Mouse (Mus musculus): ENCODE measurements around the gene Klhl36. TPM values are rescaled to one million over a fixed set of nuclear protein-coding genes. Genes with fewer than 3 reads are reported as not detected.

The Klhl36 gene
- polyA plus RNA-seq, 1 experiment, result 3.0 TPM

DNA sequence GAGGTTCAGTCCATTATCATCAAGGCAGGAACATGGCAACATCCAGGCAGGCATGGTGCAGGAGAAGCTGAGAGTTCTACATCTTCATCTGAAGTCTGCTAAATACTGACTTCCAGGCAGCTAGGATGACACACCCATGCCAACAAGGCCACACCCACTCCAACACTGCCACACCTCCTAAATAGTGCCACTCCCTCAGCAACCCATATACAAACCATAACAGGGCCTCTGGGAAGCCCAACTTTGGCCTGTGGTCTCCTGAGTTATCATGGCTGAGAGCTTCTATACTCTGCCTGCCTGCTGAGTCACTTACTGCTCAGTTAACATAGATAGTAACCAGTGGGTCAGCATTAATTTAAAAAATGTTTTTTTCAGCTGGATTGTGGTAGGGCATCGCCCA lies 11.1 kb downstream of the Klhl36 start:
- peaks cover 3% of the 10 kb centered on the region for H3K4me1 ChIP-seq (ENCODE audit: control insufficient read depth, insufficient read depth, low read length)
- no peak overlapping the region for H3K9ac ChIP-seq (ENCODE audit: low read depth, poor library complexity, severe bottlenecking)
- H3K36me3 ChIP-seq (ENCODE audit: control insufficient read depth, insufficient read depth, low read length, poor library complexity, severe bottlenecking), result no peaks in the 10 kb centered on the region
- H3K27ac ChIP-seq (ENCODE audit: insufficient read depth, low read length), result no peak overlapping the region
- 0 out of 2 replicates have a peak, but pooled peaks cover 3% of the 10 kb centered on the region for H3K9me3 ChIP-seq (replicated peaks; ENCODE audit: control insufficient read depth, insufficient read depth, low read length, poor library complexity, severe bottlenecking)
- H3K27me3 ChIP-seq (ENCODE audit: control insufficient read depth, insufficient read depth, low read length, poor library complexity, severe bottlenecking), result no peaks in the 10 kb centered on the region
- no peak for TF ChIP-seq EP300 (IDR thresholded peaks at IDR 0.05; ENCODE audit: insufficient read depth, low read depth, low read length)
- TF ChIP-seq POLR2A (IDR thresholded peaks at IDR 0.05; ENCODE audit: insufficient read depth, low read length), result no peak
- TF ChIP-seq CTCF (IDR thresholded peaks at IDR 0.05; ENCODE audit: low read depth, low read length), result no peak
- no peak overlapping the region for H3K4me3 ChIP-seq (ENCODE audit: low read depth, low read length)

DNA sequence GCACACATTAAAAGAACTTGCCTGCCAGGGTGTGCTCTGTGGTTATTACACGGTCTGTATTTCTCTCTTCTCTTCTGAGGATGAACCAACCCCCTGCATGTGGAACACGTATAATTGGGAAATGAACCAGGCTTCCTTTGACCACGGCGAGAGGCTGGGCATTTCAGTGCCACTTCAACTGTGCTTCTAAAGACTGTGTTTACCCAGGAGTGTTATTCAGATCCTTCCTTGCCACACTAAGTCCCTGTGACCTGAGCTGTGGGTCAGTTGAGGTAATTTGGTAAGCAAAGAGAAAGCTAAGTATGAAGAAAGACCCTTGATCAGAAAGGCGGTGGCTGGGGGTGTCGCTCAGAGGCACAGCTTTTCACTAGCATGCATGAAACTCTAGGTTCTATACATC lies 19.2 kb downstream of the Klhl36 start:
- no peak overlapping the region for H3K27ac ChIP-seq (ENCODE audit: insufficient read depth, low read length)
- TF ChIP-seq EP300 (IDR thresholded peaks at IDR 0.05; ENCODE audit: insufficient read depth, low read depth, low read length) (no peak), CTCF (IDR thresholded peaks at IDR 0.05; ENCODE audit: low read depth, low read length) (no peak), POLR2A (IDR thresholded peaks at IDR 0.05; ENCODE audit: insufficient read depth, low read length) (no peak)
- H3K4me1 ChIP-seq (ENCODE audit: control insufficient read depth, insufficient read depth, low read length), result no peaks in the 10 kb centered on the region

GRCm38 (mm10) chr8:119881917-119882316 lies 19.9 kb downstream of the Klhl36 start:
- no peak overlapping the region for H3K9ac ChIP-seq (ENCODE audit: low read depth, poor library complexity, severe bottlenecking)
- no peak overlapping the region for H3K4me3 ChIP-seq (ENCODE audit: low read depth, low read length)
- no peaks in the 10 kb centered on the region for H3K36me3 ChIP-seq (ENCODE audit: control insufficient read depth, insufficient read depth, low read length, poor library complexity, severe bottlenecking)
- no peaks in the 10 kb centered on the region for H3K27me3 ChIP-seq (ENCODE audit: control insufficient read depth, insufficient read depth, low read length, poor library complexity, severe bottlenecking)
- H3K9me3 ChIP-seq (replicated peaks; ENCODE audit: control insufficient read depth, insufficient read depth, low read length, poor library complexity, severe bottlenecking), result no peaks in the 10 kb centered on the region
- H3K27ac ChIP-seq (ENCODE audit: insufficient read depth, low read length), result no peak overlapping the region
- no peak for TF ChIP-seq POLR2A (IDR thresholded peaks at IDR 0.05; ENCODE audit: insufficient read depth, low read length)
- TF ChIP-seq CTCF (IDR thresholded peaks at IDR 0.05; ENCODE audit: low read depth, low read length), result no peak
- no peak for TF ChIP-seq EP300 (IDR thresholded peaks at IDR 0.05; ENCODE audit: insufficient read depth, low read depth, low read length)
- no peaks in the 10 kb centered on the region for H3K4me1 ChIP-seq (ENCODE audit: control insufficient read depth, insufficient read depth, low read length)

More for the DNA sequence above, 19.2 kb downstream of the Klhl36 start:
- Histone ChIP-seq H3K9me3 (replicated peaks; ENCODE audit: control insufficient read depth, insufficient read depth, low read length, poor library complexity, severe bottlenecking) (no peaks in the 10 kb centered on the region), H3K36me3 (ENCODE audit: control insufficient read depth, insufficient read depth, low read length, poor library complexity, severe bottlenecking) (no peaks in the 10 kb centered on the region), H3K4me3 (ENCODE audit: low read depth, low read length) (no peak overlapping the region), H3K9ac (ENCODE audit: low read depth, poor library complexity, severe bottlenecking) (no peak overlapping the region), H3K27me3 (ENCODE audit: control insufficient read depth, insufficient read depth, low read length, poor library complexity, severe bottlenecking) (no peaks in the 10 kb centered on the region)

DNA sequence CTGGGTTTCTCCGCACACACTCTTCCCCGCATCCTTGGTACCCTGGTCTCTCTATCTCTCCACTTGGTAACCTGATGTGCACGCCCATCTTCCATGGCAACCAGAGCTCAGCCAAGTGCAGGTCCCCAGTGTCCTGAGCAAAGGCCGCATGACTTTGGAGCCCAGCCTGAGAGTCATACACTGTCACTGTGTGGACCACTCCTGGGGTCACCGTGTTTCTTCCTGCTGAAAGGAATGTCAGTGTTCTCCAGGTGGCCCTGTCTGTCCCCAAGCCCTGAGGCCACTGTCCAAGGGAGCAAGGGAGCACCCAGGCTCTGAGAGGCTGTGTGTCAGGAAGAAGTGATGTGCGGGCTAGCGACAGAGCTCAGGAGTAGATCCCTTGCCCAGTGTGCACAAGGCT lies 21.2 kb downstream of the Klhl36 start:
- no peak for TF ChIP-seq POLR2A (IDR thresholded peaks at IDR 0.05; ENCODE audit: insufficient read depth, low read length)
- TF ChIP-seq EP300 (IDR thresholded peaks at IDR 0.05; ENCODE audit: insufficient read depth, low read depth, low read length), result no peak
- TF ChIP-seq CTCF (IDR thresholded peaks at IDR 0.05; ENCODE audit: low read depth, low read length), result no peak
- H3K27me3 ChIP-seq (ENCODE audit: control insufficient read depth, insufficient read depth, low read length, poor library complexity, severe bottlenecking), result no peaks in the 10 kb centered on the region
- no peaks in the 10 kb centered on the region for H3K4me1 ChIP-seq (ENCODE audit: control insufficient read depth, insufficient read depth, low read length)
- no peak overlapping the region for H3K9ac ChIP-seq (ENCODE audit: low read depth, poor library complexity, severe bottlenecking)
- no peak overlapping the region for H3K27ac ChIP-seq (ENCODE audit: insufficient read depth, low read length)
- H3K36me3 ChIP-seq (ENCODE audit: control insufficient read depth, insufficient read depth, low read length, poor library complexity, severe bottlenecking), result no peaks in the 10 kb centered on the region
- H3K4me3 ChIP-seq (ENCODE audit: low read depth, low read length), result no peak overlapping the region
- no peaks in the 10 kb centered on the region for H3K9me3 ChIP-seq (replicated peaks; ENCODE audit: control insufficient read depth, insufficient read depth, low read length, poor library complexity, severe bottlenecking)

DNA sequence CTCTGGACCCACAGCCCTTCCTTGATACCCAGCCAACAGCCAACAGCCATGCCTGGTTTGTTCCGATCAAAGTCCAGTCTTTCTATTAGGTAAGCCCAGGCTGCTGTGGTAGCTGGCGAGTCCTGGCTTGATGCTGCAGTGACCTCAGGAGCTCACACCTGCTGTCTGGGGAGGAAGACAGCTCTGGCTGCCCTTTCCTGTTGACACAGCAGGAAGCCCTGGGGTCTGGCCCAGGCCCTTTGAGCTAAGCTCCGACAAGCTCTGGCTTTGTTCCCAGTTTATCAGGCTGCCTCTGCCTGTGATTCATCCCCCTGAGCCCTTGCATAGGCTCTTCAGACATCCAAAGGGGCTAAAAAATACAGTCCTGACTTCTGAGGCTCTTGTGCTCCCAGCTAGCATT lies 23.5 kb downstream of the Klhl36 start:
- Histone ChIP-seq H3K4me1 (ENCODE audit: control insufficient read depth, insufficient read depth, low read length) (no peaks in the 10 kb centered on the region), H3K9me3 (replicated peaks; ENCODE audit: control insufficient read depth, insufficient read depth, low read length, poor library complexity, severe bottlenecking) (no peaks in the 10 kb centered on the region), H3K27me3 (ENCODE audit: control insufficient read depth, insufficient read depth, low read length, poor library complexity, severe bottlenecking) (no peaks in the 10 kb centered on the region), H3K4me3 (ENCODE audit: low read depth, low read length) (no peak overlapping the region), H3K36me3 (ENCODE audit: control insufficient read depth, insufficient read depth, low read length, poor library complexity, severe bottlenecking) (no peaks in the 10 kb centered on the region), H3K27ac (ENCODE audit: insufficient read depth, low read length) (peak overlapping the region; percentile 20; the same call in 1 of the 2 replicates), H3K9ac (ENCODE audit: low read depth, poor library complexity, severe bottlenecking) (no peak overlapping the region)
- TF ChIP-seq EP300 (IDR thresholded peaks at IDR 0.05; ENCODE audit: insufficient read depth, low read depth, low read length) (no peak), POLR2A (IDR thresholded peaks at IDR 0.05; ENCODE audit: insufficient read depth, low read length) (no peak)

DNA sequence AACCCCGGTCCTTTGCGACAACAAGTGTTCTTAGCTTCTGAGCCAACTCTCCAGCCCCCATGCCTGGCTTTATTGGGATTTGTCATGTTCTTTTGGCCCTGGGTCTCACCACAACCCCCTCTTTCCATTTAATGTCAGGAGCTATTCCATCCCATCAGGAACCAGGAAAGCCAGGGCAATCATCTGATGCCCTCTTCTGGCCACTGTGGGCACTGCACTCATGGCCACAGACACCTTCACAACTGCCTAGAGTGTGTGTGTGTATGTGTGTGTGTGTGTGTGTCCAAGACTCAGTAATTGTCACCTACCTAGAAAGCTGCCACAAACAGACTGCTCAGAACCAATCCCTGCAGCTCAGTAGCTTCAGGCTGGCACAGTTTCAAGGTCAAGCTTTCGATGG lies 25.1 kb downstream of the Klhl36 start:
- H3K36me3 ChIP-seq (ENCODE audit: control insufficient read depth, insufficient read depth, low read length, poor library complexity, severe bottlenecking), result no peaks in the 10 kb centered on the region
- no peaks in the 10 kb centered on the region for H3K9me3 ChIP-seq (replicated peaks; ENCODE audit: control insufficient read depth, insufficient read depth, low read length, poor library complexity, severe bottlenecking)
- H3K4me1 ChIP-seq (ENCODE audit: control insufficient read depth, insufficient read depth, low read length), result no peaks in the 10 kb centered on the region
- H3K9ac ChIP-seq (ENCODE audit: low read depth, poor library complexity, severe bottlenecking), result no peak overlapping the region
- no peak overlapping the region for H3K27ac ChIP-seq (ENCODE audit: insufficient read depth, low read length)
- no peaks in the 10 kb centered on the region for H3K27me3 ChIP-seq (ENCODE audit: control insufficient read depth, insufficient read depth, low read length, poor library complexity, severe bottlenecking)
- H3K4me3 ChIP-seq (ENCODE audit: low read depth, low read length), result no peak overlapping the region
- TF ChIP-seq POLR2A (IDR thresholded peaks at IDR 0.05; ENCODE audit: insufficient read depth, low read length) (no peak), CTCF (IDR thresholded peaks at IDR 0.05; ENCODE audit: low read depth, low read length) (peak; percentile 96)
